Mouse (Mus musculus) 3T3-L1 (cell line): Measurements from ENCODE around the gene Ak7.

Experiments
- DNase-seq: peaks from one replicate; pipeline ENCODE4 v3.0.0-alpha.2; 2015; ENCODE audit warnings: low read depth, low spot score

Ak7 gene

DNA sequence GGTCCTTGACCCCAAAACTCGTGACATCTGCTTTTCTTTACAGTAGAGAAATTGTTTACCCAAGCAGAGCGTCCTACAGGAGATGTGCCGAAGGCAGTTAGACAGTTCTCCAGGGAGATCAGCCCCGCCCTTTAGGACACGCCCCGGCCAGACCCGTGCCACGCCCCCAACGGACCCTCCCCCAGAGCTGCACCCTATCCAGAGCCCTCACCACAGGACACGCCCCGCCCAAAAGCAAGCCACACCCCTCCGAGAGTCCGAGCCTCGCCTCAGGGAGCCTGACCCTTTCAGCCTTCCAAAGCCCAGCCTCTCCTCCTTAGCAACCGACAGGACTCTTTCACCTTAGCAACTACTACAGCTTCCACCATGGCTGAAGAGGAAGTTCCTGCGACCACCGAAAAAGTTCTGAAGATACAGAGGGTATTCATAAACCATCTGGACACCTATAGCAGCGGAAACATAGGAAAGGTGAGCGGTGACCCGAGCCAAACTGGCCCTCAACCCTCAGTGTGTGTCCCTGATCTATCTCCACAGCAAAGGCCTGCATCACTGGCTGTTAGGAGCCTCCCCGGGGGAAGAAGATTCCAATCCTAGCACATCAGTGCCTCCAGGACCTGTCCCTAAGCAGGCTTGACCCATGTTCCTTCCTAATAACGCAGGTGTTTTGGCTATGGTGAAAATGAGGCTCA lies at the start of gene Ak7:
Gene Ak7 (plus strand): TSS at position 178 of the 689 bp plus-strand sequence.
- no peak for DNase-seq

DNA sequence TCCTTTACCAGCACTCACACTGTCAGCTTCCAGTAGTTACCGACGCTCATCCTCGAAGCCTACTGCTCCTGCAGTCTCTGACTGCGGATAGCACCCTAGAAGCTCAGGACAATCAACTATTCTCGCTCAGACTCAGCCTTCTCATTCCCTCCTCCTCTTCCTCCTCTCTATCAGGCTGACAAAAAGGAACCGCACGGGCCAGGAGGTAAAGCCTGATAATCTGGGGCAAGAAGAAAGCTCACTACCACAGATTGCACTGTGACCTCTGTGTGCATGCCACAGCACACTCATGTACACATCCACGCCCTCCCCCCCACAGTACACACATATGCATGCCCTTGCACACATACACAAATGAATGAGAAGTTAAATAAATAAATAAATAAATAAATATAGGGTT lies 29.5 kb upstream of the Ak7 start:
- no peak for DNase-seq

DNA sequence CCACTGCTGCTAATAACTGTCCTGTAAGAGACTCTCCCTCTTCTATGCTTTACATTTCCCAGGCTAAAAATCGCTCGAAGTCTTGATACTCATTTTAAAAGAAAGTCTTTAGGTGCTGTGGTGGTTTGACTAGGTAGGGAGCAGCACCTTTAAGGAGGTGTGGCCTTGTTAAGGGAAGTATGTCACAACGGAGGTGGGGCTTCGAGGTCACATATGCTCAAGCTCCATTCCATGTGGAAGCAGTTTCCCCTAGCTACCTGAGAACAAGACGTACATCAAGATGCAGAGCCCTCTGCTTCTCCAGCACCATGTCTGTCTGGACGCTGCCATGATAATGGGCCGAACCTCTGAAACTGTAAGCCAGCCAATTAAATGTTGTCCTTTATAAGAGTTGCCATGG lies 27.6 kb upstream of the Ak7 start:
- no peak for DNase-seq

DNA sequence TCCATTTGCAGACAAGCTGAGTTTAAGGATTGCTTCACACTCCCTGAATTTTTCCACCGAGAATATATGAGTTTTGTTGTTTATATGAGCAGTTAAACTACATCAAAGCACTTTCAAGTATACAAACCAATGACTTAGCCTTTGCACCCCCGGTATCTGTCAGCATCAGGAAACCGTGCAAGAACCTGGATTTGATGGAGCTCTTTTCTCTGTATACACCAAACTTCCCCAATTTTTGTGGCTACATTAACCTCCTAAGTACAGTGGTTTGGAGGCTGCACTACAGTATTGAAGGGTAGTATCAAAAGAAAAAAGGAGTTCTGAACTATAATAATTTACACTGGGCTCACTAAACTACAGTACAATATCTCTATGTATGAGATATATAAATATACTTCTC lies 27.0 kb upstream of the Ak7 start:
- DNase-seq, result no peak

DNA sequence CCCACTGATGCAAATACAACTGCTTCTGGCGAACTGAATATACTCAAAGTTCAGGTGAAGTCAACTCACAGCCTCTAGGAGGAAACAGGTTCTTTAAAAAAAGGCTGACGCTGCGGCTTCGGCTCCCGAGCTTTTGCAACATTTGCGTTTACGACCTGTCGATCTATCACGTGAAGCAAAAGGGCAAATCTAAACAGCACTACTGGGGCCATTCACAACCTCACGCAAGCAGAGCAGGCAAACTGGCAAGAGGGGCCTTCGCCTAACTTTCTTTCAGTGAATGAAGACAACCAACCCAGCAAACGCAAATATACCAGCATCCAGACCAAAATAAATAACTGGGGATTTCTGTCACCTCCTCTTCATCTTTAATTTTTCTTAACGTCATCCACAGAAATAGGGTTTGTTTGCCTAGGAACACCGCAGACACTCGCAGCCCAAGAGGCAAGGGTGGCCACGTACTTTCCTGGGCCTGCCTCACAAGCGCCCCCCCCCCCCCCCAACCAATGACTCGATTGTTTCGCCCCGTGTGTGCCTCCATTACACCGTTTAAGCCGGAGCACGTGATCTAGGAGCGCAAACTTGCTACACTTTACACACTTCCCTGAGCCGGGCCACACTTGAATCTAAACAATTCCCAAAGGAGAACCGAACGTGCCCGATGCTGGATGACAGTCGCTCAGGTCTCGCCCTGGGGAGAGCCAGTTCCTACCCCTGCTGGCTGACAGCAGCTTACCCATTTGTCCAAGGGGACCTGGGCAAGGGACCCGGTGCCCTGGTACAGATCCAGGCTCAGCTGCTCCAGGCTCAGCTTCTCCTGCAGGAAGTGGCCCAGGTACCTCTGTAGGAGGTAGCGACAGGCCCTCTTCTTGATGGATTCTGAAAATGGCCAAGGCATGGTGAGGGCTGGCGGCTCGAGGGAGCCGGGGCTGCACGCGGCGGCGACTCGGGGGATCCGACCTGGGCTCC lies 21.6 kb upstream of the Ak7 start, which contains the start of gene Gskip:
Gene Gskip (plus strand): TSS at position 897 of the 969 bp plus-strand sequence.
- peak; percentile 68 for DNase-seq

DNA sequence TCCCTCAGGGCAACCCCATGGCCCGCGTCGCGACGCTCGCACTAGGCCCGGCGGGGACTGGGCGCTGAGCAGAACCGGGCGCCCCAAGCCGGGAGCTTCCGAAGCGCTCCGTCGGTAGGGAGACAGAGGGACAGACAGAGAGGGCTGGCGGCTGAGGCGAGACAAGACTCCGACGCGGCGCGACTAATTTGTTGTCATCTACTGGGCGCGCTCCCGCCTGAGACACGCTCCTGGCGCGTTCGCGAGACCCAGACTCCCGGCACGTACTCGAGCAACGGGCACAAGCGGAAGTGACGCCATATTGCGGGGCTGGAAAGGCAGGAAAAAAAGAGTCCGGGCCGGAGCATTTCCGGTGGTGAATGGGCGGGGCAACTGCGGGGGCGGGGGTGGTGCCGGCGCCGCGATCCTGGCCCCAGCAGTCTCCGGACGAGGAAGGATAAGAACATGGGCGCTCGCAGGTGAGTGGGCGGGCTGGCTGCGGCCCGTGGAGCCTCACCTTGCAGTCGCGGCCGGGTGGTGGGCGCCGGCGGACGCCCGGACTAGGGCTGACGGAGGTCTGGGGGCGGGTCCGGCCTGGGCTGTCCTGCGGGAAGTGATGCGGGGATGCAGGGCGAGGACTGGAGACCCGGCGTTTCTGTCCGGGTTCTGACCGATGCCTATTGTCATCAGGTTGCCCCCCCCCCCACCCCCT lies 20.6 kb upstream of the Ak7 start, which contains the start of gene Atg2b:
Gene Atg2b (minus strand): TSS at position 211 of the 691 bp plus-strand sequence.
- DNase-seq, result peak; percentile 95

DNA sequence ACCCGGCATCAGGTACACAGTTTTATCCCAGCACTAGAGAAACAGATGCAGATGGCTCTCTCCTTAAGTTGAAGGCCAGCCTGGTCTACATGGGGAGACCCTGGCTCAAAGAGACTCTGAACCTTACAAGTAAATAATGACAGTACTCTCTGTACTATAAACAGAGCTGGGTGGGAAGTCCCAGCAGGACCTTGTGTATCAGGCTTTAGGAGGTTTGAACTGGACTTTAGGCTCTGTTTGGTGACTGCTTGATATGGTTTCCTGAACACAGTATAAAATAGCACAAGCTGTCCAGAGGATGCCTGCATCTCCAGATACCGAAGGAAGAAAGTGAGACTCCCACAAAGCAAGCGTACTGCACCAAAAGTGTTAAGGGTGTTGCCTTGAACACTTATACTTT lies 19.0 kb upstream of the Ak7 start:
- DNase-seq, result no peak

DNA sequence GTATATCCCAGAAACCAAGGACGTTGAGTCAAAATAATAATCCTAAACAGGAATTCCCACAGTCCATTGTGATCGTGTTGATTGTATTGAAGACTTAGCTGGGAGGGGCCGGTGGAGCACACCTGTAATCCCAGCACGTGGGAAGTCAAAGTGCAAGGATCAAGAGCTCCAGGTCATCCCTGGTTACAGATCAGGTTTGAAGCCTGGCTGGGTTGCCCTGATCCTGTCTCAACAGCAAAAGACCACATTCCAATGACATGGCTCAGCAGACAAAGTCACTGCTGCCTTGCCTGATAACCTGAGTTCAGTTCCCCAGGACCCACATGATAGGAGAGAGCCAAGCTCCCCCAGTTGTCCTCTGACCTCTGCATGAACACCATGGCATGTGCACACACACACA lies 18.4 kb upstream of the Ak7 start:
- peak; percentile 9 for DNase-seq

DNA sequence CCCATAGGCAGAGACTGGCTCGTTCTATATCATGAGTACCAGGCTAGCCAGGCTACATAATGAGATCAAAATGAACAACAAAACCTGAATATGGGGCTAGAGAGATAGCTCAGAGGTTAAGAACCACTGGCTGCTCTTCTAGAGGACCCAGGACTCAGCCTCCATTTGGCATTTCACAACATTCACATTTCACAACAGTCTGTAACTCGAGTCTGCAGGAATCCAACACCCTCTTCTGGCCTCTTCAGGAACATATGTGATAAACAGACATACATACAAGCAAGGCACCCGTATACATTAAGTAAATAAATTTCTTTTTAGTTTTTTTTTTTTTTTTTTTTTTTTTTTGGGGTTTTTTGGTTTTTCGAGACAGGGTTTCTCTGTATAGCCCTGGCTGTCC lies 17.2 kb upstream of the Ak7 start:
- peak; percentile 42 for DNase-seq

DNA sequence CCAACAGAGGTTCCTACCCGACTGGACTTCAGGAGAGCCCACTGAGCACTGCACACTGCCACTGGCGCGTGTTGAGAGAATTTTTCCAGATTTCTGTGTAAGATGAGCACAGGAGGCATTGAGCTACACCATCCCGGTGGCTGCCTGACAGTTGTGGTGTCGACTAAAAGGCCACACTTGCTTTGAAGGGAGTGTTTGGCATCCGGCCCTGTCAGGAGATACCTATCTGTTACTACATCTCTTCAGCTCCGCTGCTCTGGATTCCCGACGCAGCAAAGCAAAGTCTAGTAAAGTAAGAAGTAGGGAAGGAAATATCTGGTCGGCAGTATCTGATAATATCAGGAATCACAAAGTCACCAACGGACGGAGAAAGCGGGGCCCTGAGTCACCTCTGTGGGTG lies 16.3 kb upstream of the Ak7 start:
- DNase-seq, result no peak

DNA sequence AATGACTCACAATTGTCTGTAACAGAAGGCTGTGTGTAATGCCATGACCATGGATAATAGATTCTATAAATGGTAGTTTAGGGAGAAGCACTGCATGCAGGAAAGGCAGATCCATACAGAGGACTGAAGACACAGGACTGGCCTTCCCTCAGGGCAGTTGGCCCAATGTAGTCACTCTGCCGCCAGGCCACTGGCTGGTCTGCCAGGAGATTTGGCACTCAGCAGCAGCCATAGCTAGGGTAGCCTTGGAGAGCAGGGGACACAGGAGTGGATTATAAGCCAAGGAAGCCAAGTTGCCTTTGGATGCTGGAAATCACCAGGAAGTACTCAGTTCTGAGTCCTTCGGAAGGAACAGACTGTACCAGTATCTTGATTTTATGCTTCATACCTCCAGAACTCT lies 11.8 kb upstream of the Ak7 start:
- no peak for DNase-seq

DNA sequence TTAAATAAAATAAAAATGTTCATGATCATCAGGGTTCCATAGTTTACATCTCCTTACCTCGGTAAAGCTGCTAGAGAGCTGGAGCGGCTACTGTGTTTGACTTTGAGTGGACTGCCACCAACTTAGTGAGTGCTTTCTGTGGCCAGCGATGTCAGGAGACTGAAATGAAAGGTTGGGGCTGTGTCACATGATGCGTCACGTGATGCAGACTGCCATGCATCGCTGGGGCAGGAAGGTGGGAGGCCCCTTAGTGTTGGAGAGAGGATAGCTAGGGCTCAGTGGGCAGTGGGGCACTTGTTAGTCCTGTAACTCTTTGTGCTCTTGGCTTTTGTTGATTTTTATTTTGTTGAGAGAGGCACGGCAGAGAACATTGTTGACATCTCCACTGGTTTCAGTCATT lies 9.9 kb upstream of the Ak7 start:
- DNase-seq, result no peak

DNA sequence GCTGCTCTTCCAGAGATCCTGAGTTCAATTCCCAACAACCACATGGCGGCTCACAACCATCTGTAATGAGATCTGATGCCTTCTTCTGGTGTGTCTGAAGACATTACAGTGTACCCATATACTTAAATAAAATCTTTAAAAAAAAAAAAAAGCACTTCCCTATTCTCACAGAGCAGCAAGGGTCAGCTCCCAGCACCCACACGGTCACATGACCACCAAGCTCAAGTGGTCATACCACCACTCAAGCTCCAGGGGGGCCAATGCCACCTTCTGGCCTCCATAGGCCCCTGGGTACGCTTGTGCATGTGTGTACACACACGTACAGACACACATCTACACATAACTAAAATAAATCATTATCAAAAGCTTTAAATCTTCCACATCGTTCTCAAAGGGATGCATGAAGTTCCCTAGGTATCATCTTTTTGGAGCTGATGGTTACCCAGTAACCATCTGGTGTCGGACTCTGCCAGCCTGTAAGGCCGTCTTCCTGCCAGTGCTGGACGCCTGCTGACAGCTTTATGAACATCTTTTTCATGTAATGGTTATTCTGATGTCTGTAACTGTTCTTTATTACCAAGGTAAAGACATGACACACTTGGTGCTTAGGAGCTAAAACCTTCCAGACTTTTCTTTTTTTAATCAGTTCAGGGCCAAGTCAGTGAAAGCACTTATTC lies 8.5 kb upstream of the Ak7 start:
- DNase-seq, result no peak

DNA sequence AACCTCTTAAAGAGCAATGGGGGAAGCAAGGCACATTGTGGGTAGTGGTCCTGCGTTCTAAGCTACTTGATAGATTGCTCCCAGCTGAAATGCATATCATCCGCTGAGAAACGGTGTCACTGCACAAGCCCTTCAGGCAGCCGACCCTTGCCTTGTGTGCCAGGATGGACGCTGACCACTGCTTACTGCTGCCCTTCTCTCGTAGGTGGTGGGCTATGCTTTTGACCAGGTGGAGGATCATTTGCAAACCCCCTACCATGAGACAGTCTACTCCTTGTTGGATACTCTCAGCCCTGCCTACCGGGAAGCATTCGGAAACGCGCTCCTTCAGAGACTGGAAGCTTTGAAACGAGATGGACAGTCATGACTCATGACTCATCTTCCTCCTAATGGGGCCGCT lies 5.3 kb upstream of the Ak7 start:
- DNase-seq, result no peak

DNA sequence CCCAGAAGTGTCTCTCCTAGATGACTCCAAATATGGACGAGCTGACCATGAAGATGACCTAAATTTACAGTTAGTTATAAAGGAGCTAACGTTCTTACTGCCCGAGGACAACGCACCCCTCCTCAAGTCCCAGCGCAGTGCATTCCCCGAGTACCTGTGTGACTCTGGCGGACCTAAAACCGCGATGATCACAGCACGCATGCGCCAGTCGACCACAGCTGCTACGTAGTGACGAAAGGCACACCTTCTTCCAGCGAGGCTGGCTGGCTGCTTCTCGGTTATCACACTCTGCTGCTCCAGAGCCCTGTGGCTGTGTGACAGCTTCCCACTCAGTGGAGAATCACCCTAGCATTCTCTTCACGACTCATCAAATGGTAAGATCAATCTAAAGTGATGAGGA lies 12.8 kb downstream of the Ak7 start:
- DNase-seq, result no peak

DNA sequence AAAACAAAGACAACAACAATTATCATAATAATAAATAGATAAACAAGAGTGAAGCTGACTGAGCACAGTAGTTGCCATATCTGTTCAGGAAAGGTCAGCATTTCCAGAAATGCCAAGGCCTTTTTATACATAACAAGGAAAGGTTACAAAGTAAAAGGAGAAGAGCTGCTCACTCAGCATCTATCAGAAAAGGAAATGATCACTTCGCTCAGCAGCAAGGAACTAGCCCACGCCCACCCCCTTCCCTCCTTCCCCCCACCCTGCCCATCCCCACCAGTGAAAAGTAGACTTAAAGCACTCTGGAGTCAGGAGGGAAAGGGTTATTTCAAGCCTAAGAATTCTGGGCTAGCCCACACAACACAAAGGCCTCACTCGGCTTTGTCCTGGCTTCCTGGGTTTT lies 14.4 kb downstream of the Ak7 start:
- no peak for DNase-seq

DNA sequence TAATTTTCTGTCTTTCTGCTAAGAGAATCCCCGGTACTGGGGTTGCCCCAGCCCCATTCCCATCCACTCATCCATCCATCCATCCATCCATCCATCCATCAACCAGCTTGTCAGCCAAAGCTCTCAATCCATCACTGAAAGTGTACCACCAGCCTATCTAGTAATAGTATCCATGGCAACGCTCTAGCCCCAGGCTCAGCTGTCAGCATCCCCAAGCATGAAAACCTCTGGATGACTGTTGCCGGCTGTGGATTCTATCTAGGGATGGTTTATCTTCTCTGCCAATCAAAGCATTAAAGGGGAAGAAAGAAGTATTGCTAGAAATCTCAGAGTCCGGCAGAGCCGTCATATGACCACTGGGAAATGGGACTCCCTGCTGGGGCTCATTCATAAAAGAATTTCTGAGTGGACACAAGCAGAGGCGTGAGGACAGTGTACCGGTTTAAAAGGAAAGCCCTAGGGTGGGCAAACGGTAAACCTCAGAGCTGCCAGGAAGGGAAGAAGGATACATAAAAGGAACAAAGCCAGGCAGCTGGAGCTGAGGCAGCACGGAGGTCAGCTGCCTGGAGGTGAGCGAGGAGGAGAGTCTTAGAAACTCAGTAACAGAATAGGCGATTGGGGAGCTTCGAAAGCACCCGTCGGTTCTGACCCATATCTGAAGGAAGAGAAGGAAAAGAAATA lies 15.8 kb downstream of the Ak7 start:
- no peak for DNase-seq

DNA sequence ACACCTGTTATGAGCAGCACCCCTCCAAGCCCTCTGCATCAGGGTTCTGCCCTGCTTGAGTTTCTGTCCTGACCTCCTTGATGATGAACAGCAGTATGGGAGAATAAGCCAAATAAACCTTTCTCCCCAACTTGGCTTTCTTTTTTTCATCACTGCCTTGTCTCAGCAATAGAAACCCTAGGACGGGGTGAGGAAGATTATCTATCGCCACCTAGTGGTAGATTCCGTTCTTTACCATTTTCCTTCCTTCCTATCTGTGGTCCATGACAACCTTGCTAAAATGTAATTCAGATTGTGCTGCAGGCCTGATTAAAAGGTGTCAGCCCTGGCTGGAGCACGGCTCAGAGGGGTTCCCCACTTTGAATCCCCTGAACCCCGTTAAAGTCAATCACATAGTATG lies 16.9 kb downstream of the Ak7 start:
- DNase-seq, result peak; percentile 82

DNA sequence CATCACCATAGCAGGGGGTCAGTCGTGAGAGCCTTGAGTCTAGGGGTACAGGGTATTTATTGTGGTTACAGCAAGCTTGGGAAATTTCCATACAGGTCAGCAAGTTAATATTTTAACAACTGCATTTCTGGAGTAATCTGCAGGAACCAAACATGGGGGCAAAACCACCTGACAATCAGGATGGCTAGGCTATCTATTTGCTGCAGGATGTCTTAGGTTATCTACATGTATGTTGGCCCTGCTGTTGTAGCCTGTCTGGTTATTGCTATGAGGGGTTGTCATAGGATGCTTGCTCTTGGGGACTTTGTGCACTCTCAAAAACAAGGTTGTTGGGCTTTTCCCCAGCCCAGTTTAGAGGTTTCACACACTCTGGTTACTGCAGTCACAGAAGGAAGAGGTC lies 18.8 kb downstream of the Ak7 start:
- DNase-seq, result no peak

DNA sequence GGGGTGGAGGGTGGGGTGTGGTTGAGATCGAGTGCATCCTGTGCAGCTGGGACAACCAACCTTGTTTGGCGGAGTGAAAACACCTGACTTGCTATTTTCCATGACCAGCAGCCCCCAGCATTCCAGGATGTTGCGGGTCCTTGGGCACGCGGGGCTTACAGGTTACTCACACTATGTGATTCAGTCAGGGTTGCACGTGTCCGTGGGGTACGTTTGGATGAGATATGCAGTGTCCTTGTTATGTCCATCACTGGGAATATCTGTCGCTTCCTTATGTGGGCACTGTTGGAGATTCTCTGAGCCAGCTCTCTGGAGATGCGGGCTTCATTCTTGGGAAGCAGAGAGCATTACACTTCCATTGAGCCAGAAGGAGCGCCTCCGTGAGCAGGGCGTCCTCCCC lies 20.0 kb downstream of the Ak7 start:
- DNase-seq, result no peak

DNA sequence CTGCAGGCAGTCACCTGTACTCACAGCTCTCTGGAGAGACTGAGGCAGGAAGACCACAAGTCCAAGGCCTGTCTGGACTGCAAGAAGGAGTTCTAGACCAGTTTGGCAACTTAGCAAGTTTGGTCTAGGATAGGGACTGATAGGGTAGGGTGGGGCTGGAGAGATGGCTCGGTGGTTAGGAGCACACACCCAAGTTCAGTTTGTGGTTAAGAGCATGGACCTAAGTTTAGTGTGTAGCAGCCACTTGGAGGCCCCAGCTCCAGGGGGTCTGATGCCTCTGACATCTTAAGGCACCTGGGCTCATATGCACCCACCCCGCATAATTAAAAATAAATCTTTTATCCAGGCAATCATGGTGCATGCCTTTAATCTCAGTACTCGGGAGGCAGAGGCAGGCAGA lies 21.5 kb downstream of the Ak7 start:
- no peak for DNase-seq
